Mouse (Mus musculus): ENCODE measurements around the gene Slc44a5.
A peak's percentile ranks its signal among the peaks of the same experiment; 100 is the strongest.
"Not testable (repeated sequence)": the region's sequence is repeated elsewhere in the genome, so short reads cannot be mapped to it uniquely, and the experiment has no call there.

The Slc44a5 gene

GRCm38 (mm10) chr3:153968549-153968948 is 4.7 kb upstream of the Slc44a5 start:
- DNase-seq (ENCODE audit: low spot score in 2 of 2): peak; percentile 27 to 58

- no peak for DNase-seq (ENCODE audit: low spot score in 2 of 2)
These were observed 3.8 kb upstream of the Slc44a5 start for GRCm38 (mm10) chr3:153969451-153969850.

GRCm38 (mm10) chr3:153973949-153974760 is 919 bp downstream of the Slc44a5 start:
- no peak for DNase-seq (ENCODE audit: low spot score in 2 of 2)

- DNase-seq (ENCODE audit: low spot score in 2 of 2): no peak
These were observed 1.8 kb downstream of the Slc44a5 start for GRCm38 (mm10) chr3:153975060-153975459.

- DNase-seq (ENCODE audit: low spot score in 2 of 2): no peak
These were observed 2.6 kb downstream of the Slc44a5 start for GRCm38 (mm10) chr3:153975791-153976190.

- DNase-seq (ENCODE audit: low spot score in 2 of 2): no peak
These were observed 7.4 kb downstream of the Slc44a5 start for GRCm38 (mm10) chr3:153980611-153981010.

- DNase-seq (ENCODE audit: low spot score in 2 of 2): no peak
These were observed 11.4 kb downstream of the Slc44a5 start for GRCm38 (mm10) chr3:153984428-153985340.

- no peak for DNase-seq (ENCODE audit: low spot score in 2 of 2)
These were observed 26.7 kb downstream of the Slc44a5 start for GRCm38 (mm10) chr3:153999797-154000528.

GRCm38 (mm10) chr3:154001348-154001747 is 28.1 kb downstream of the Slc44a5 start:
- DNase-seq (ENCODE audit: low spot score in 2 of 2): no peak

- DNase-seq (ENCODE audit: low spot score in 2 of 2): no peak
These were observed 73.6 kb downstream of the Slc44a5 start for GRCm38 (mm10) chr3:154046876-154047275.

- DNase-seq (ENCODE audit: low spot score in 2 of 2): no peak
These were observed 80.1 kb downstream of the Slc44a5 start for GRCm38 (mm10) chr3:154053331-154053730.

GRCm38 (mm10) chr3:154057464-154057863 is 84.2 kb downstream of the Slc44a5 start:
- no peak for DNase-seq (ENCODE audit: low spot score in 2 of 2)

GRCm38 (mm10) chr3:154058200-154058599 is 85.0 kb downstream of the Slc44a5 start:
- no peak for DNase-seq (ENCODE audit: low spot score in 2 of 2)

GRCm38 (mm10) chr3:154071989-154072388 is 98.8 kb downstream of the Slc44a5 start:
- DNase-seq (ENCODE audit: low spot score in 2 of 2): not testable (repeated sequence)

- no peak for DNase-seq (ENCODE audit: low spot score in 2 of 2)
These were observed 102.5 kb downstream of the Slc44a5 start for GRCm38 (mm10) chr3:154075749-154076148.

GRCm38 (mm10) chr3:154081687-154082086 is 108.5 kb downstream of the Slc44a5 start:
- no peak for DNase-seq (ENCODE audit: low spot score in 2 of 2)

- no peak for DNase-seq (ENCODE audit: low spot score in 2 of 2)
These were observed 109.0 kb downstream of the Slc44a5 start for GRCm38 (mm10) chr3:154082241-154082640.

GRCm38 (mm10) chr3:154082961-154083360 is 109.7 kb downstream of the Slc44a5 start:
- no peak for DNase-seq (ENCODE audit: low spot score in 2 of 2)

- DNase-seq (ENCODE audit: low spot score in 2 of 2): no peak
These were observed 116.8 kb downstream of the Slc44a5 start for GRCm38 (mm10) chr3:154089996-154090395.

- no peak for DNase-seq (ENCODE audit: low spot score in 2 of 2)
These were observed 118.5 kb downstream of the Slc44a5 start for GRCm38 (mm10) chr3:154091468-154092338.

GRCm38 (mm10) chr3:154092466-154092865 is 119.2 kb downstream of the Slc44a5 start:
- DNase-seq (ENCODE audit: low spot score in 2 of 2): no peak
